Mouse (Mus musculus) T-cell, adult 2 months (primary cell): ENCODE measurements around the gene Gnb1l.

ENCODE experiments used
- DNase-seq: peaks from one replicate; pipeline ENCODE4 v3.0.0; 2022; ENCODE audit warnings: low spot score

Gene Gnb1l

GRCm38 (mm10) chr16:18547891-18548290 lies 49.4 kb downstream of the Gnb1l start:
- DNase-seq = no peak

- no peak for DNase-seq
Observed at GRCm38 (mm10) chr16:18551604-18552003, 53.1 kb downstream of the Gnb1l start.

GRCm38 (mm10) chr16:18552106-18552710 lies 53.7 kb downstream of the Gnb1l start:
- DNase-seq = no peak

- DNase-seq = no peak
Observed at GRCm38 (mm10) chr16:18554721-18555120, 56.2 kb downstream of the Gnb1l start.

DNA sequence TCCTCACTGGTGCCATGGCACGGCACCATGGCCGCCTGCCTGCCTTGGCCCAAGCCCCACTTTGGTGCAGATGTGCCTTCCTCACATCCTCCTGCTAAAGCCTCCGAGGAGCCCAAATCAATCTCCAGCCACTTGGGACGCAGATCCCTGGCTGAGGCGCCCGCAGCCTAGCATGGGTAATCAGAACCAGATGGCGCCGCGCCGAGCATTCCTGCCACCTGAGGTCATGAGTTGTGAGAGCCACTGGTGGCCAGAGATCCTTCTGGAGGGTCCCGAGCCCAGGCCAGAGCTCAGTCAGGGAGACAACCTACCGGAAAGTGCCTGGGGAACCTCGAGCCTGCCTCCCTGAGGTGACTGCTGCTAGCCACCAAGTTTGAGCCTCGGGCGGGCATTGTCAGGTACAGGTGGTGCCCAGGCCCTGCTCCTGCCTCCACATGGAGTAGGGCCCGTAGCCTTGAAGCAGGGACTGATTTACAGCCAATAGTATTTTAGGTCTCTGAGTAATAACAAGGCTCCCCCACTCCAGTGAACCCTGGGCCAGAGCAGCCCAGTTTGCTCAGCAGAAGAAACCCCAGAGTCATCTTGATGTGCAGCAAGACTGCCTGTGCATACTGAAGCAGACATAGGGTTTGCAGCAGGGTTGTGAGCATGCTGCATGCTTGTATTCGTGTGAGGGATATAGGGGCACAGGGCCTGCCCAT lies 56.9 kb downstream of the Gnb1l start:
- DNase-seq = no peak

GRCm38 (mm10) chr16:18556461-18556860 lies 57.9 kb downstream of the Gnb1l start:
- peak; percentile 12 for DNase-seq

DNA sequence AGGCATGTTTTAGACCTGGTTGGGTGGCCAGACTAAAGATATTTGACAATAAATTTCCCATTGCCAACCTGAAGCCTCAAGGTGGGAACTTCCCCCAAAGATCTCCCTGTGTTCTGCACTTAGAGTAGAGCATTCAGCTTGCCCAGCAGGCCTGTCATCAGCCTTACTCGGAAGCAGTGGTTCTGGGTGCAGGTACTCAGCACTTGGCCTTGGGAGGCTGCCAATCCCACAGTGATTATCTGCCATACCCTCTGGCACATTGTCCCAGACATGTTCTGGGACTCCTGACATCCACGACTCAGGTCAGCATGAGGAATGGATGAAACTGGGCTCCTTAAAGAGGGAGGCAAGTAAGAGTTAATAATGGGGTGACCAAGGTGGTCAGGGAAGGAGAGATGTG lies 66.0 kb downstream of the Gnb1l start:
- no peak for DNase-seq

DNA sequence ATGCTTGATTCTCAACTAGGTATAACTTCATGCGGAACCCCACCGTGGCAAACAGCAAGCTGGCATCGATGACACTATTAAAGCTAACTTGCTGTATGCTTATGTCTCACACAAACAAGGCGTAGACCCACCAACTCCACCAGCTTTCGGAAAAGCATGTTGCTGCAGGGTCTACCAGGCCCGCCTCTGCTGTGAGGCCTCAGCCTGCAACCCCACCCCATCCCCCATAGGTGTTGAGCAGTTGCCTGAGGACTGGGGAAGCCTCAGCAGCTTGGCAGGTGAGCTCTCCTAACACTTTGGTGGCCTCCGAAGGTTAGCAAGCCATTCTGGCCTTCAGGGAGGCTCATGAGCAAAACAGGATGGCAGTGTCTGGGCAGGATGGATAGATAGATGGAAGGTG lies 70.1 kb downstream of the Gnb1l start:
- no peak for DNase-seq

GRCm38 (mm10) chr16:18574196-18574595 lies 75.7 kb downstream of the Gnb1l start:
- no peak for DNase-seq

- no peak for DNase-seq
Observed at GRCm38 (mm10) chr16:18577071-18577470, 78.6 kb downstream of the Gnb1l start.

GRCm38 (mm10) chr16:18577599-18578160 lies 79.2 kb downstream of the Gnb1l start:
- no peak for DNase-seq

DNA sequence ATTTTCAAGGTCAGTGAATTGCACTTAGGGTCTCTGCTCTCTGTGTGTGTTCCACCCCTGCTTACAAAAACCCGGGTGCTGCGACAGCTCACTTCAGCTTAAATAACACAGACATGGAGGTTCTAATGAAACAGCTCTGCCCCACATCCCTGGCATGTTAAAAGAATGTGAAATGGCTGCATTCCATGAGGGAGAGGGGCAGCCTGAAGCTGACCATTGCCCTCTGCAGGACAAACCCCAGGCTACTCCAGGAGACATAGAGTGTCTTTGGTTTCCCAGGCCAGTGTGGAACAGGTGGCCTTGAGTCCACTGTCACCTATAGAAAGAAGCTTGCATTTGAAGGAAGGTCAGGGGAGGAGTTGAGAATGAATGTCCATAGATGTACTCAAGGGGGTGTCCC lies 81.9 kb downstream of the Gnb1l start:
- DNase-seq = no peak

GRCm38 (mm10) chr16:18581050-18581622 lies 82.6 kb downstream of the Gnb1l start:
- DNase-seq = no peak

DNA sequence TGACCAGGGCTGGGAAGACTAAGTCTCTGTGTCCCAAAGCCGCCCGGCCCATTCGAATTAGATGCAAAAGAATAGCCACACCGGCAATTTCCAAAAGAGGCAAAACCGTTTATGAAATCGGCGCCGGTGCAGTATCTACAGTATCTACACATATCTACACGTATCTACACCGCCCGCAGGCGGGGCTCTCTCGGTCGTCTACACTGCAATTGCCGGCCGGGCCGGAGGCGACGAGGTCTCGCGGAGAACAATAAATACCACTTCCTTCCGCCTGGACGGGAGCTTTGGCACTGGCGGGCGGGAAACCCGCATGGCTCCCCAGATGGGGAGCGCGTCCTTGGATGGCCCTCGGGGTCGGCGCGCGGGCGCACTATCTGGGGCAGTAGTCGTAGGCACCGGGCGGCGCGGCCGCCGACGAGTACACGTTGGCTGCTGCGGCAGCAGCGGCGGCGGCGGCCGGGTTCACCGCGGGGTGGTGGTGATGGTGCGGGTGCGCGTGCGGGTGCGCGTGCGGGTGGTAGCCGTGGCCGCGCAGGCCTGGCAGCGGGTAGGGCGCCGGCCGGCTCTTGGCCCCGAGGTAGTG lies 83.2 kb downstream of the Gnb1l start:
- no peak for DNase-seq

- no peak for DNase-seq
Observed at GRCm38 (mm10) chr16:18582426-18583148, 84.1 kb downstream of the Gnb1l start.

DNA sequence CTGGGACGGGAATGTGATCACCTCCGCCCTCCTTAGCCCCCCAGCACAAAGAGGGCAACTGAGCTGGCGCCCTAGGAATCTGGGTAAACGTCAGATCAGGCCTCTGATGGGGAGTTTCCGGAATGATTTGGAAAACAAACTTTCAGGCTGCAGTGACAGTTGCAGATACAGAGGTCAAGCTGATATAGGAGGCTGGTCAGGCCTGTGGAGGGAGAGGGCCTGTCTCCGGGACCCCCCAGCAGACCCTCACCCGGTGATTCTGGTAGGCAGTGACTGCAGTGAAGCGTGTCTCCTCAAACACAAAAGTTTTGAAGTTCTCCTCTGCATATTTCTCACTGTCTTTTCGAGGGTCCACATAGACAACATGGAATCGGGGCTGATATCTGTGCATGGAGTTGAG lies 84.7 kb downstream of the Gnb1l start:
- DNase-seq = no peak

DNA sequence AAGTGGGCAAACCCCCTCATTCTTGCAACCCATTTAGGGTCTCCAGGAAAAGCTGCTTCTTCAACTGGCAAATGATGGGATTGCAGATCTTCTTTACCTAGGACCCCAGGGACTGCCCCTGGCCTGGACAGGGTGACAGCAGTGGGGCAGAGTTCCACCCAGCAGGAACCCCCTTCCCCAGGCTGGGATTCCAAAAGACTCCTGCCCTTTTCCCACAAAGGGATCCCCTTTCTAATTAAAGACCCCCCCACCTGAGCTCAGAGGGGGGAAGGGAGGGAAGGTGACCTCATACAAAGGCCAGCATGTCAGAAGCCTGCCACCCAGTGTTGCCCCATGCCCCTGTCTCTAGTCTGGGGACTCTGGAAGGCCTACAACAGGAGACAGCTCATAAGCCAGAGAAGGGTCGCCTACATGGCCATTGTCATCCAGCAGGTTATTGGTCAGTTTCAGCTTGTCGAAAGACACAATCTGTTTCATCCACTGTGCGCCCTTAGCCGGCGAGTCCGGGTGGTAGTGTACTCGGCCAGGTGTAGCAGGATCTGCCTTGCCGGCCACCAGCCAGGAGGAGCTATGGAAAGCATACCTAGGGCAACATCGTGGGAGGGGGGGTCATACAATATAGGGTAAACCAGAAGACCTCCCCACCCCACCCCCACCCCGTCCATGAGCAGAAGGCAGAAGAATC lies 85.3 kb downstream of the Gnb1l start:
- no peak for DNase-seq

DNA sequence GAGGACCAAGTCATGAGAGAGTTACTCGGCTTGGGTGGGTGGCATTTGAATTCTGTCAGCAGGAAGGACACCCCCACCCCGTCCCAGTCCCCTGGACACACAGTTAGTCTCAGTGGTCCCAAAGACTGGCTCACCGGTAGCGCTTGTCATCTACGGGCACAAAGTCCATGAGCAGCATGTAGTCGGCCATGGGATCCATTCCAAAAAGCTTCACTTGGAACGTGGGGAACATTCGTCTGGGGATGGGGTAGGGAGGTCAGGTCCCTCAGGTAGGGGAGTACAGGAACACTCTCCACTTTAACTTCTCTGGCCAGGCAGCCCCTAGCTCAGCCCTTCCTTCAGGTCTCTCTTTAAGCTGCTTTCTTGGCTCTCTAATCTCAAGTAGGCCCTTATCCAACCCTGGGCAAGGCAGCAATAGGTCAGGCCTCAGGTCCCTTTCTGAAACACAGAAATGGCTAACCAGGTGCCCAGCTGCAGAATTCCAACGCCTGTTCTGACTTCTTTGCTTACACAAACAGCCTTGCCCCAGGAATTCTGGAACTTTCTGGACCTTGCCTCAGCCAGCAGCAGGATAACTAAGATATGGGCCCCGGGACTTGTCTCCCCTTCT lies 86.5 kb downstream of the Gnb1l start:
- no peak for DNase-seq

- no peak for DNase-seq
Observed at GRCm38 (mm10) chr16:18585676-18586075, 87.2 kb downstream of the Gnb1l start.

GRCm38 (mm10) chr16:18586076-18586905 lies 87.8 kb downstream of the Gnb1l start:
- DNase-seq = no peak
